Mouse (Mus musculus) regulatory T cell (primary cell): Measurements from ENCODE around the gene Dock1.

ENCODE experiments used
- in situ Hi-C: fragments of 300-600 bp; cut with MboI, MseI; formaldehyde crosslinking; loops from one replicate; pipeline ENCODE4 v1.15.1; 2025; ENCODE audit warnings: high pct_unique_total_duplicates

Dock1 gene

DNA sequence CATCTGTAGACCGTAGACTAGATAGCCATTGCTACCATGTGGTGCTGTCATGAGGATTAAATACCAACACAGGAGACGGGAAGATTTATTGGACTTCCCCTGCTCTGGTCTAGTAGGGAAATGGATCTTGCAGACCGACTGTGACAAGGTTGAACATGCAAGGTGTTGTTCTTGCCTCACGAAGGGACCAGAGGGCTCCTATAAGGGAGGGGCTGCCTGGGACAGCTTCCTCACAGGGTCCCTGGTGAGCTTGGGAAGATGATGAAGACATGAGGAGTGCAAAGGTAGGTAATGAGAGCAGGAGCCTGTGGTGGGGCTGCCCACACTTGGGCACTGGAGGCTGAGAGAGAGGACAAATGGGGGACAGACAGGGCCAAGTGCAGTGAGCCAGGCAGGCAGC lies 25.0 kb downstream of the Dock1 start:
- in situ Hi-C loops: no loop called here

DNA sequence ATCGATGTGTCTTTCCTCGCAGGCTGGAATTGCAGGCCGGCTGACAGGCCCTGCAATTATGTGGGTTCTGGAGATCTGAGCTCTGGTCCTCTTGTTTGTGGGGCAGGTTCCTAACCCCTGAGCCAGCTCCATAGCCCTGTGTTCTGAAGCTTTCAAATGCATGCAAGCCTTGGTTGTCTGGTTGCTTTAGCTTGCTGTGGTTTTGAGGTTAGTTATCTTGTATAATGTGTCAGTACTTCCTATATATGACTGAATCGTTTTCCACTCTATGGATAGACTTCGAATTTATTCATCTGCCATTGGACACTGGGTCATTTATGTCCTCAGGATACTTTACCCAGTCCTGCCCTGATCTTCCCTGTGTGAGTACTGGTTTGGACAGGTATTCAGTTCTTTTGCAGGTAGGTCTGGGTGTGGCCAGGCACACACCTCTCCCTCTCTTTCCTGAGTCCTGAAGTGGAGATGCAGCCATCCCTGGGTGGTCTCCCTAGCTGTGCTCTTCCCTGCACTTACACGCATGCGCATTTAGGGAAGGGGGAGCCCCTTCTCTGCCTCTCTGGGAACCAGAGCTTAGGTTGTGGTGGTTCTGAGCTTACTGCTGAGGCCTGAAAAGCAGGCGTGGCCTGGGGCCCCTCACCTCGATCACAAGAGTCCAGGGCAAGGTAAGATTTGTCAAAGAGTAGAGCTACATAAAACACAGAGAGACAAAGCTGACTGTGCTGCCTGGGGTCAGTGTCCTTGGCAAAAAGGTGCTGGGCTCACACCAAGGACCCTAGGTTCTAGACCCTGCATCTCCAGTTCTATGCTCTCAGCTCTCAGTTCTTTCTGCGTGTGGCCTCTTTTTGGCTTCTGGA lies 25.9 kb downstream of the Dock1 start:
- in situ Hi-C loops: no loop called here

GRCm38 (mm10) chr7:134697479-134697878 lies 27.0 kb downstream of the Dock1 start:
- in situ Hi-C loops: no loop called here

DNA sequence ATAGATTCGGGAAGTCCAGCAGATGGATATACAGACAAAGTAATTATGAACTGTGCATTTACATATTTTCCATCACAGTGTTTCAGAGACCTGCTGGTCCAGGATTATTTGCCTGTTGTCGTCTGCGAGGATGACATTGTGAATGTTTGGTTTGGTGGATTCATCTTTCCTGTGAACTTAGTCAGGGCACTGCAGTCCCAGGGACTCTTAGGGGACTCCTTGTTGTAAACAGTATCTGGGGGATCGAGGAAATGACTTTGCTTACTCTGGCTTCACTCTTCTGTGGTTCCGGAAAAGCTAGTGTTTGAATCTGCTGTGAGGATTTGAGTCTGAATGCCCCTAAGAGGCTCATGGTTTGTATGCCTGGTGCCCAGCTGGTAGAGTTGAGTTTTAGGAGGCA lies 27.8 kb downstream of the Dock1 start:
- in situ Hi-C loops: no loop called here

DNA sequence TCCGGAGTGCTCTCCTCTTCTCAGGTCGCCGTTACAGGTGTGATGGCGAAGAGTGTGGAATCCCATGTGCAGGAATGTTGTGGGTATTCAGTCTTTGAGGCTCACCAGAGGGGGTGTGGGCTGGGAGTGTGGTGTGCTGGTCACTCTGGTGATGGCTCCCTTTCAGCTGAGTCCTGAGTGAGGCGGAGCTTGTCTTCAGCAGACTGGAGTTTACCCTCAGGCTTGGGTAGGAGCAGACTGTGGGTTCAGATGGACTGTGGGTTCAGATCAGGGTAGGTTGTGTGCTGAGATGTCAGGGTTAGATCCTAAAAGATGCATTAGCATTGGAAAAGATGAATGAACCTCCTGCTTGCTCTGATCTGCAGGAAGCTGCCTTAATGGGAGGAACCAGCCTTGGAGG lies 29.5 kb downstream of the Dock1 start:
- in situ Hi-C loops: no loop called here

DNA sequence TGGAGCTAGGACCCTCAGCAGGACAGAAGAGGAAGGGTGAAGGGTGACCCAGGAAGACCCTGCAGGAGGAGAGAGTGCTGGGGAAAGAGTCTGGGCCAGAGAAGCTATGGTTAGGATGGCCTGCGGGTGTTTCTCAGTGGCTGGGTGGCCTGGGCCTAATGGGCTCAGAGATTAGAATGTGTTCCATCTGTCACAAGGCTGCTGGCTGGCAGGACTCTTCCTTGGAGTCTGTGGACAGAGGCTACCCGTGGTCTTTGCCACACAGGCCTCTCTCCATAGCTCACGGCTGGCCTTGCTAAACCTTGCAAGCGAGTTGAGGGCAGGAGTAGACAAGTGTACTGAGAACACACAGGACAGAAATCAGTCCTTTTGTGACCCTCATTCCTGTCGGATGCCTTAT lies 32.0 kb downstream of the Dock1 start:
- in situ Hi-C loops: no loop called here

DNA sequence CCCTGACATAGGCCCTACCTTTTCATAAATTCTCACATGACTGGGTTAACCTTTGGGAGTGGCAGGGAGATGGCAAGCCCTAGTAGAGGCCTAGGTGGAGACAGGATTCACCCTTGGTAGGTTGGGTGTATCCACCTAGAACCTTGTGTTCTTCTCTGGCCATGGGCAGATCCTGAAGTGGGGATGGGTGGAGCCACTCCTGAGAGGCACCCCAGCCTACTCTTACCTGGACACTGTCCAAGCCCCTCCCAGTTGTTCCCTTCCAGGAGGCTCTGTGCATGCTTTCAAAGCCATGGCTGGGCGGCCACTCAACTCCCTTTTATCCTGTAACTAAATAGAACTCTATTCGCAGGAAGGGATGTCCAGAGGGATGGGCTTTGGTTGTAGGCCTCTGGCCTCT lies 33.2 kb downstream of the Dock1 start:
- in situ Hi-C loops: no loop called here

GRCm38 (mm10) chr7:134709226-134709853 lies 38.9 kb downstream of the Dock1 start:
- in situ Hi-C loops: no loop called here

- in situ Hi-C loops: no loop called here
These were observed 41.1 kb downstream of the Dock1 start for GRCm38 (mm10) chr7:134711576-134711975.

GRCm38 (mm10) chr7:134719406-134719805 lies 49.0 kb downstream of the Dock1 start:
- in situ Hi-C loops: no loop called here

DNA sequence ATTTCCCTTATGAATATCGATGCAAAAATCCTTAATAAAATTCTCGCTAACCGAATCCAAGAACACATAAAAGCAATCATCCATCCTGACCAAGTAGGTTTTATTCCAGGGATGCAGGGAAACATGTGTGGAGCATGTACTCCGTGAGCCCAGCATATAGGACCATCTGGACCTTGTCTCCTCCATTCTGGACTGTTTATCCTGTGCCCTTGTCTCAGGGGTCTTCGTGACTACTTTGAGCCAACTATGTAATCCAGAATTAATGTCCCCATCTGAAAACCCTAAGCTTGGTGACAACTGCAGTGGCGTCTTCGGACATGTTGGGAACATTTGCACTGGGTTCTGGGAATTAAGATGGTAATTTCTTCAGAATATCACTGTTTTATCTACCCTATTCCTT lies 51.9 kb downstream of the Dock1 start:
- in situ Hi-C loops: no loop called here

GRCm38 (mm10) chr7:134722955-134723354 lies 52.5 kb downstream of the Dock1 start:
- in situ Hi-C loops: no loop called here

- in situ Hi-C loops: no loop called here
These were observed 53.1 kb downstream of the Dock1 start for GRCm38 (mm10) chr7:134723509-134723908.

- in situ Hi-C loops: no loop called here
These were observed 54.4 kb downstream of the Dock1 start for GRCm38 (mm10) chr7:134724841-134725240.

DNA sequence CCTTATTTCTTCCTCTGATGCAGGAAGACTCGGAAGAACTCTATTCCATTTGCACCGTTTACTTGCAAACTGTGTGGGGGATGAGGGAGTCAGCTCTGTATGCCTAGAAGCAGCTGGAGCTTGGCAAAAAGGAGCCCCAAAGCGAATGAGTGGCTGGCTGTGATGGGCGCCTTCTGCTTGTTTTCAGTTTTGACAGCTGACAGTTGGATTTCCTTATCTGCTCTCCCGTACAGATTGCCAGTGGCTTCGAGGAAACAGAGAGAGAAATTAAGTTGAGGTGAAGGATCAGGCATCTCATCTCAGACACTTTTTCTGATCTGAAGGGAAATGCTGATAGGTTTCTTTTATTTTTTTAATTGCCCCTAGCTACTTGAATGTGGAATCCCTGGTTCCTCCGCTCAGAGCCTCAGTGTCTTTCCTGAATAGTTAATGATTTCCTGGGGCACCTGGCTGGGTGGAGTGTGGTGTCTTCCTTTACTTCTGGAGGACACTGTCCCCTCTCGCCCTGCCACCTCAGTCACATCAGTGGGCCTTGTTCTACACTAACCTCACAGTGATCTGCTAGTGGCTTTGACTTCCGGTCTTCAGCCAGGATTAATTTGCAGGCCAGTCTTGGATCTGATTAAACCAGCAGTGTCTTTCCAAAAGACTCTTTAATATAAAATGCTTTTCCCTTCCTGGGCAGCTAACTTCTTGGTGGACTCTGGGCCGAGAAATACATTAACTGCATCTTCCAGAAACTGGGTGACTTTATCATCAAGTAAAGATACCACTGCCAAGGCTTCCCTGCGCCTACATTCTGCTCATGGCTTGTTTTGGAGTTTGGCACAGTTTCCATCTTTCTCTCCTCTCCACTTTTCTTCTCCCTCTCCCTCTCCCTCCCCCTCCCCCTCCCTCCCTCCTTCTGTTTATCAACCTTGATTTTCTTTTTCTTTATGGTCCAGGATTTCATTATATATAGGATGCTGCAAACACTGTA lies 55.4 kb downstream of the Dock1 start:
- in situ Hi-C loops: no loop called here

DNA sequence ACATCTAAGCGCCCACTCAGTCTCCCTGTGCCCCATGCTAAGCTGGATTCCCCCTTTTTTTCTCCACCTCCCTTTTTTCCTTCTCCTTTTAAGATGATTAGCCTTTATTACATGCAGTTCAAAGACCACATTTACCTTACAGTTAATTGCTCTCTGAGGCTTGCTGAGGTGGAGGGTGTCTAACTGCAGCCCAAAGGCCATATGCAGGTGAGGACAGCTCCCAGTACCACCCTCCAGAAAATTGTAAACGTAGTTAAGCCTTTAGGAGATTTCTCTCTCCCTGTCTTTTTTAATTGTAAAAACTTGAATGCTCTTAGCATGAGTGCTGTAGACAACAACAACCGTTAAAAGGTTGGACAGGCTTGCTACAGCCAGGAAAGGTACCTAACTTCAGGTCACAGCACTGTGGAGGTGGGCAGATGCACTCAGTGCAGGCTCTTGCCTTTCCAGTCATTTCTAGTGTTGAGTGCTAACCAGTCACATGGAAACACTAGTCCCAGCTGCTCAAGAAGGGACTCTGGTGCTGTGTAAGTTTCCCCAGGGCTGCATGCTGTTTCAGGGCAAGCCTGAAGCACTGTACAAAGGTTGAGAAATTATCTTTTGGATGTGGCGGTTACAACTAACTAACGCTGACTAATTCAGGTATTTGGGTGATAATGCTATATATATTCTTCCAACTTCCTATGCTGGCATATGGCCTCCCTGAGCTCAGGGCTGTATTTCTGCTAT lies 56.2 kb downstream of the Dock1 start:
- in situ Hi-C loops: no loop called here

DNA sequence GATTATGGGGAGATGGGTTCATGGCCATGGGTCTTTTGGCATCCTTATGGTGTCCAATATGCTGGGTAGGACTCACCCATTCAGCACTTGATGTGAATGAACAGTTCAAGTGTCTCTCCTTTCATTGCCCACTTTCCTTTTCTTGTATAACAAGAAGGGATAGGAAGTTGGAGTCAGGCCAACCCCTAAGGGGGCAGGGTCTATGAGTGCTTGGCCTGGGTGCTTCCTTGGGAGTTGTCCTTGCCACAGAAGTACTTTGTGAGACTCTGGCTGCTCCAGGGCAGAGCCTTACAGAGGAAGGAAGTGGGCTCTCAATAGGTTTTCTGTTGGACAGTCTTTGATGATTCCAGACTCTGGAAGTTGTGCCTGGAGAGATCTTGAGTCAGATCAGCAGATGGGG lies 58.9 kb downstream of the Dock1 start:
- in situ Hi-C loops: no loop called here

GRCm38 (mm10) chr7:134730406-134731126 lies 60.1 kb downstream of the Dock1 start:
- in situ Hi-C loops: no loop called here

DNA sequence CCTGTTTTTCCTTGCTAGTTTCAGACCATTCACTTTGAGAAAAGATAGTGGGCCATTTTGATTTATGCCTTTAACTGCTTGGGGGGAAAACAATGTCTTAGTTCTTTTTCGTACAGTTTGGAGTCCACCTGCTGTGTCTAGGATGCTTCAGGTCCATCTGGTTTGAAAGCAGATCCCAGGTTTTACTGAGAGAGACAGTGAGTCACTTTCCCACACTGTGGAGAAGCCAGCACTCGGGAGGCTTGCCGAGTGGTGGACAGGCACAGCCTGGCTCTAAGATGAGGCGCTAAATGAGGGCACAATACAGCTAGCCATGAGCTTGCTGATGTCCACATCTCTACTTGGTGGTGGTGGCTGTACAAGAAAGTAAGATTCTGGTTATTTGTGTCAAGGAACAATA lies 76.6 kb downstream of the Dock1 start:
- in situ Hi-C loops: no loop called here

DNA sequence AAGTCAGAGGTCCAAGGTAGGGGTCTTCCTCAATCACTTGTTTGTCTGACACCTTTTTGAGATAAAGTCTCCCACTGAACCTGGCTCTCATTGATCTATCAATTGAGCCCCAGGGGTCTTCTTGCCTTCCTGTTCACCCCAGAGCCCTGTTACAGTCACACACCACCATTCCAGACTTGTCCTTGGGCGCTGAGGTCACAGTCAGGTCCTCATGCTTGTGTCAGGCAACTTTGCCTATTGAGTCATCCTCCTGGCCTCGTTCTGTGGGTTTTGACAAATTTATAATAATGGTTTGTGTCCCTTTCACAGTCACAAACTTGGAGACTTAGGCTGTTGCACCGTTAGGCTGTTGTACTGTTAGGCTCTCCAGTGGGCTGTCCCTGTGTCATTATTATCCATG lies 77.9 kb downstream of the Dock1 start:
- in situ Hi-C loops: no loop called here

GRCm38 (mm10) chr7:134749613-134750012 lies 79.2 kb downstream of the Dock1 start:
- in situ Hi-C loops: no loop called here
